Mouse (Mus musculus) embryonic facial prominence, embryonic 11.5 days (tissue): ENCODE measurements around the gene Tbc1d9b. TPM values are rescaled to one million over a fixed set of nuclear protein-coding genes. Genes with fewer than 3 reads are reported as not detected.

ENCODE experiments used
- ATAC-seq: fragments of 200-750 bp; cut with Nextera tagmentation; replicated peaks from 2 replicates; pipeline ENCODE4 v1.8.0; 2017; ENCODE audit warnings: low read depth; ENCODE audit not compliant: insufficient number of reproducible peaks, low FRiP score, low TSS enrichment
- DNase-seq: peaks from one replicate; pipeline ENCODE4 v3.0.0-alpha.2; 2015; ENCODE audit warnings: low spot score
- H3K27ac ChIP-seq: fragments of 300-500 bp; sonication (generic); replicated peaks from 2 replicates; pipeline ENCODE4 v1.5.1; 2014; ENCODE audit warnings: mild to moderate bottlenecking, low read depth, low read length, control low read depth
- H3K27me3 ChIP-seq: fragments of 300-500 bp; sonication (generic); 2 replicates; pipeline ENCODE4 v1.6.1; 2014; ENCODE audit warnings: mild to moderate bottlenecking, low read length, moderate library complexity, mixed read lengths; ENCODE audit not compliant: control insufficient read depth, insufficient read depth
- H3K36me3 ChIP-seq: fragments of 300-500 bp; sonication (generic); replicated peaks from 2 replicates; pipeline ENCODE4 v1.6.1; 2014; ENCODE audit warnings: low read depth, mild to moderate bottlenecking, low read length, moderate library complexity, mixed read lengths; ENCODE audit not compliant: control insufficient read depth, insufficient read depth
- H3K4me1 ChIP-seq: fragments of 300-500 bp; sonication (generic); 2 replicates; pipeline ENCODE4 v1.6.1; 2014; ENCODE audit warnings: low read length, mixed read lengths; ENCODE audit not compliant: control insufficient read depth, insufficient read depth
- H3K4me2 ChIP-seq: fragments of 300-500 bp; sonication (generic); 2 replicates; pipeline ENCODE4 v1.6.1; 2014; ENCODE audit warnings: low read depth, mild to moderate bottlenecking, control low read depth, low read length, moderate library complexity
- H3K4me3 ChIP-seq: fragments of 300-500 bp; sonication (generic); 2 replicates; pipeline ENCODE4 v1.5.1; 2014; ENCODE audit warnings: low read depth, low read length, control low read depth
- H3K9ac ChIP-seq: fragments of 300-500 bp; sonication (generic); replicated peaks from 2 replicates; pipeline ENCODE4 v1.6.1; 2014; ENCODE audit warnings: mild to moderate bottlenecking, control low read depth, low read length
- H3K9me3 ChIP-seq: fragments of 300-500 bp; sonication (generic); replicated peaks from 2 replicates; pipeline ENCODE4 v1.6.1; 2016; ENCODE audit warnings: mild to moderate bottlenecking, low read length, inconsistent platforms, mixed read lengths; ENCODE audit not compliant: control insufficient read depth
- WGBS: fragments of 180-500 bp; shearing (Covaris S2); extraction: QIAGEN DNeasy Blood & Tissue Kit; methylation state at CpG from one replicate; pipeline ENCODE4 v1.1.7; 2014; 5-methylcytosine and 5-hydroxymethylcytosine counted together
- polyA plus RNA-seq: library from polyadenylated mRNA; unstranded; fragments of >200 nt; fragmentation: Nextera tagmentation; extraction: Ambion mirVana; gene quantifications from 2 replicates; pipeline ENCODE4 v1.2.1, GENCODE M21; 2014

The Tbc1d9b gene
- polyA plus RNA-seq, 1 experiment from 2014 or later = 26.0 TPM

DNA sequence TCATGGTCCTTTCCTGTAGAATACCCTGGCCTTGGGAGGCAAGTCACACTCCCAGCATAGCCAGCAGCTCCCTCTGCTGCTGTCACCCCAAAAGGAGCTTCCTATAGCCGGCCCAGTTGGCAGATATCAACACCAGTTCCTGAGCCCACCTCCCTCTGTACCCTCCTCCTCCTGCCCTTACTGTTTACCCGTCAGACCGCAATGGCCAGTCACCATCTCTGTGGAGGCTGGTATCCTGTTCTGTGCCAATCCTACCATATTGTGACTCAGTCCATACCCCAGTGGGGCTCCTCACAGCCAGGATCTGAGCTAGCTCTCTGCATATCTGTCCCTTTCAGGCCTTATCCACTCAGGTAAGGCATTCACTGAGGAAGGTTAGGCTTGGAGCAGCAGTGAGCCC is 14.3 kb downstream of the Tbc1d9b start:
- no peak overlapping the region for H3K9ac ChIP-seq
- peaks cover 16% of the 10 kb centered on the region for H3K36me3 ChIP-seq
- no peak overlapping the region for H3K4me2 ChIP-seq
- DNase-seq (no peak), ATAC-seq (no peak)
- no peak overlapping the region for H3K27ac ChIP-seq
- H3K4me3 ChIP-seq = no peak overlapping the region
- WGBS = 87% methylated on average over 3 of the region's 3 CpGs
- H3K4me1 ChIP-seq = no peaks in the 10 kb centered on the region
- H3K9me3 ChIP-seq = no peaks in the 10 kb centered on the region
- H3K27me3 ChIP-seq = no peaks in the 10 kb centered on the region

DNA sequence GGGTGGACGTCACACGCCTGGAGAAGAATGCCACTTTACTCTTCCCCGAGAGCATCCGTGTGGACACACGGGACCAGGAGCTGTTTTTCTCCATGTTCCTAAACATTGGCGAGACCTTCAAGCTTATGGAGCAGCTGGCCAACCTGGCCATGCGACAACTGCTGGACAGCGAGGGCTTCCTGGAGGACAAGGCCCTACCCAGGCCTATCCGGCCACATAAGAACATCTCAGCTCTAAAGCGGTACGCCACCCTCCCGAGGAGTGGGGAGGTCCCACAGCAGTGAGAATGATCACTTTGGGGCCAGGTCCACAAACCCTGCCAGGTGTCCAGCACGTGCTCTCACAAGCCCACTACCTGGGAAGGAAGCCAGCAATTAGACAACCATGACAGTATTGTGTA is 14.9 kb downstream of the Tbc1d9b start:
- ATAC-seq (no peak), DNase-seq (no peak)
- H3K9ac ChIP-seq = no peak overlapping the region
- H3K36me3 ChIP-seq = peaks cover 17% of the 10 kb centered on the region
- no peak overlapping the region for H3K4me2 ChIP-seq
- H3K27ac ChIP-seq = no peak overlapping the region
- H3K4me3 ChIP-seq = no peak overlapping the region
- WGBS = 96% methylated on average over 13 of the region's 13 CpGs
- no peaks in the 10 kb centered on the region for H3K4me1 ChIP-seq
- no peaks in the 10 kb centered on the region for H3K9me3 ChIP-seq
- no peaks in the 10 kb centered on the region for H3K27me3 ChIP-seq

DNA sequence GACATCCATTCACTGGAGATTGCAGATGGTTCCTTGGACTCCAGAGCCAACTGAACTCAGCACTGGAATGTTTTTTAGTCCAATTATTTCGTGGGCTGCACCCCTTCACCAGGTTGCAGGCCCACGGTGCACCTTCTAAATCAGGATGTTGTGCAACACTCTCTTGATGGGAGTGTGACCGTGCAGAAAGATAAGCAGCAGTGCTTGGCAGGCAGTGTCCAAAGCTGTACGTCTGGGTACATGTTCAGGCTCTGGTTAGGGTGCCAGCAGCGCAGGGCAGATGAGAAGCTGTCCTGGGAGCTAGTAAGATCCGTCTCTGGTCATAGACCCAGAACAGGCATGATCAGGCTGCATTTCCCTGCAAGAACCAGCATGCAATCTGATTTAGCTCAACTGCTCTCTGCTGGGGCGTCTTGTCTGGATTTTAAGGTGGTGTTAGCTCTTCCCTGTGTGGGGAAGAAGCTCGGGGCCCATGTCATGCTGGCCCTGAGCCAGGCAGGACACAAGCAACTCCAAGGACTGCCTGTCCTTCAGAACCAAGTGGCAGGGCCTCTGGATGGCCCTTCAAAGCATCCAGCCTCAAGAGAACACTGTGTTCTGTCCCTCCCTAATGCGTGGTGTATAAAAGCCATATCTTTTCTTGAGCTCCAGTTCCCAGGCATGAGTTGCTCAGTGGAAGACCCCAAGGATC is 16.2 kb downstream of the Tbc1d9b start:
- H3K4me3 ChIP-seq = no peak overlapping the region
- no peak for DNase-seq
- H3K27ac ChIP-seq = no peak overlapping the region
- peaks cover 17% of the 10 kb centered on the region for H3K36me3 ChIP-seq
- no peaks in the 10 kb centered on the region for H3K27me3 ChIP-seq
- no peaks in the 10 kb centered on the region for H3K9me3 ChIP-seq
- H3K4me1 ChIP-seq = no peaks in the 10 kb centered on the region
- H3K4me2 ChIP-seq = no peak overlapping the region
- no peak for ATAC-seq
- 89% methylated on average over 9 of the region's 9 CpGs for WGBS
- no peak overlapping the region for H3K9ac ChIP-seq

DNA sequence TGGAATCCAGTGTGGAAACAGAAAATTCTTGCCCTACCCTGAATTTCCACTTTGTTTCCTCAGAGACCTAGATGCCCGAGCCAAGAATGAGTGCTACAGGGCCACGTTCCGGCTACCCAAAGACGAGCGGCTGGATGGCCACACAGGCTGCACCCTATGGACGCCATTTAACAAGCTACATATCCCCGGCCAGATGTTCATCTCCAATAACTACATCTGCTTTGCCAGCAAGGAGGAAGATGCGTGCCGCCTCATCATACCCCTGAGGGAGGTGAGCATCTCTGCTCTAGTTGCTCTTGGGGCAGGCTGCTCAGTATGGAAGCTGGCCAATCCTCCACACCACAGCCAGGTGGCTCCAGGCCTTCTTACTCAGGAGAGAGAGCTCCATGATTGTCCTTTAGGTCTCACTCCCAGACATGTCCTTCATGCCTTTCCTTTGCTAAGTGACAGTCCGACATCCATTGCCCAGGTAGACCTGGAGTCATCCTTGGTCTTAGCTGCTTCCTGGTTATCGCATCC is 16.8 kb downstream of the Tbc1d9b start:
- DNase-seq (no peak), ATAC-seq (no peak)
- Histone ChIP-seq H3K27me3 (no peaks in the 10 kb centered on the region), H3K4me1 (no peaks in the 10 kb centered on the region), H3K4me3 (no peak overlapping the region), H3K9ac (no peak overlapping the region), H3K27ac (no peak overlapping the region), H3K36me3 (peaks cover 17% of the 10 kb centered on the region), H3K9me3 (no peaks in the 10 kb centered on the region), H3K4me2 (no peak overlapping the region)
- 93% methylated on average over 11 of the region's 11 CpGs for WGBS

DNA sequence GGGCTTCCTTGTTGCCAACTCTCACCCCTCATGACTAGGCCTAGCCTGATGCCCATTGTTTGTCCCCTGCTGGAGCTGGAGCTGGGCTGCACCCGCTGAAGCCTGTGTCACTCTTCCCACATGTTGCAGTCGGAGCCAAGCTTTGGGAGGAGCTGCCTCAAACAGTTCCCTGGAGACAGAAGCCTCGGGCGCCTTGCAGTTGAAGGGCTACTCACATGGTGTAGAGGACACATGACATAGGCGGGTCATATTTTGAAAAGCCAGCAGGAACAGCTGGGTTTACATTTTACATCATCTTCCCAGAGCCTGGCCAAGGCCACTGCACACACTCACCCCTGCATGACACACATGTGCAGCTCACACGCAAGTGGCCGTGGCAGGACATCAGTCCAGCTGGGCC is 18.0 kb downstream of the Tbc1d9b start:
- ATAC-seq = no peak
- no peak overlapping the region for H3K27ac ChIP-seq
- H3K4me3 ChIP-seq = no peak overlapping the region
- WGBS = 85% methylated on average over 7 of the region's 7 CpGs
- no peak for DNase-seq
- no peaks in the 10 kb centered on the region for H3K9me3 ChIP-seq
- H3K4me1 ChIP-seq = no peaks in the 10 kb centered on the region
- no peak overlapping the region for H3K9ac ChIP-seq
- H3K36me3 ChIP-seq = peaks cover 17% of the 10 kb centered on the region
- H3K4me2 ChIP-seq = no peak overlapping the region
- no peaks in the 10 kb centered on the region for H3K27me3 ChIP-seq

DNA sequence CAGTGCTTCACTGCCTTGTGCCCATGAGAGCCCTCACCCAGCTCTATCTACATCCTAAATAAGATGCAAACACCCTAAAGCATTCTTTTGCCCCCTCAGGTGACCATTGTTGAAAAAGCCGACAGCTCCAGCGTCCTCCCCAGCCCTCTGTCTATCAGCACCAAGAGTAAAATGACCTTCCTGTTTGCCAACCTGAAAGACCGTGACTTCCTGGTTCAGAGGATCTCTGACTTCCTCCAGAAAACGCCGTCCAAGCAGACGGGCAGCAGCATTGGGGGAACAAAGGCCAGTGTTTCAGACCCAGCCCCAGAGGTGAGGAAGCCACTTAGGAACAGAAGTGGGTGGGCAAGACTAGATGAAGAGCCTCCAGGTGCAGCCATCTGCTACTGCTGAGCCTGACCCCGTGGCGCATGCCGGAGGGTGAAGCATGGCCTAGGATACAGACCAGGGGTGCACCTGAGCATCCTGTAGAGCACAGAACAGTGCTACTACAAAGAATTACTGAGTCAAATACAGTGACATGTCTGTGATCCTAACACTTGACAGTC is 18.5 kb downstream of the Tbc1d9b start:
- Histone ChIP-seq H3K27ac (no peak overlapping the region), H3K4me3 (no peak overlapping the region), H3K27me3 (no peaks in the 10 kb centered on the region), H3K9me3 (no peaks in the 10 kb centered on the region), H3K4me1 (no peaks in the 10 kb centered on the region), H3K4me2 (no peak overlapping the region), H3K36me3 (peaks cover 17% of the 10 kb centered on the region), H3K9ac (no peak overlapping the region)
- DNase-seq = no peak
- ATAC-seq = no peak
- WGBS = 73% methylated on average over 9 of the region's 9 CpGs

DNA sequence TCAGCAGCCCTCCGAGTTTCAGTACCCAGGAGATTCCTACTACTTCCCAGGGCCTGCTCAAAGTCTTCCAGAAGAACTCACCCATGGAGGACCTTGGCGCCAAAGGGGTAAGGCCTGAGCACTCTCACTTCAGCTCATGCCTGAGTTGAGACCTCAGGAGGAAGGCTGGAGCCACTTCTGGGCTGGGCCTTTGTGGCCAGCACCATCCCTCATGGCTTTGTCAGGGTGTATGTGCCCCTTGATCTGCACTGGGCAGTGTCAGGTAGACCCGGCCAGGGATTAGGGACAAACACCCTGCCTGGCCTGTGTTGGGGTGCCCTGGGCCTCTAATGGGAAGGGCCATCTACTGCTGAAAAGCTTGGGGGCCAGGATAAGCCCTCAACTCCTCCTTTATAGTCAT is 20.2 kb downstream of the Tbc1d9b start:
- peaks cover 13% of the 10 kb centered on the region for H3K36me3 ChIP-seq
- no peaks in the 10 kb centered on the region for H3K4me1 ChIP-seq
- H3K27ac ChIP-seq = no peak overlapping the region
- no peaks in the 10 kb centered on the region for H3K27me3 ChIP-seq
- no peak overlapping the region for H3K4me3 ChIP-seq
- no peak for DNase-seq
- no peak overlapping the region for H3K4me2 ChIP-seq
- no peak overlapping the region for H3K9ac ChIP-seq
- 90% methylated on average over 3 of the region's 3 CpGs for WGBS
- no peak for ATAC-seq
- H3K9me3 ChIP-seq = no peaks in the 10 kb centered on the region

DNA sequence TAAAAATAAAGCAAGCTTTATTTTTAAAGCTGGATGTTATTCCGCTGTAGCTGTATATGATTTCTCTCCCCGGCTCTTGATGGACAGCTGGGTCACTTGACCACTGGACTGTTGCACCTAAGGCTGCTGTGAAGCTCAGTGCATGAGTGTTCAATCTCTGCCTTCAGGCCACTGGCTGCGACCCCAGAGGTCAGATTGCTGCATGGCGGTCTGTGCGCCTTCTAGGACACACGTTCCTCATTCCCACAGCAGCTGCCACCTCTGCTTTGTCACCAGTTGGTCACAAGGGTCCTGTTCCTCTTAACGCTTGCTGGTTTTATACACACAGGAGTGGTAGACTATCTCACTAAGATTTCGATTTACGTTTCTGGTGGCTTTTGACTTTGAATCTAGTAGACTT is 23.0 kb downstream of the Tbc1d9b start:
- Histone ChIP-seq H3K4me1 (no peaks in the 10 kb centered on the region), H3K4me2 (no peak overlapping the region), H3K4me3 (no peak overlapping the region), H3K9ac (no peak overlapping the region), H3K9me3 (no peaks in the 10 kb centered on the region), H3K36me3 (peaks cover 21% of the 10 kb centered on the region), H3K27ac (no peak overlapping the region), H3K27me3 (no peaks in the 10 kb centered on the region)
- WGBS = 45% methylated on average over 9 of the region's 9 CpGs
- DNase-seq = no peak
- ATAC-seq = no peak
